Comparison of ENCODE assay signal across 8 mouse cellular contexts in the genomic region with DNA sequence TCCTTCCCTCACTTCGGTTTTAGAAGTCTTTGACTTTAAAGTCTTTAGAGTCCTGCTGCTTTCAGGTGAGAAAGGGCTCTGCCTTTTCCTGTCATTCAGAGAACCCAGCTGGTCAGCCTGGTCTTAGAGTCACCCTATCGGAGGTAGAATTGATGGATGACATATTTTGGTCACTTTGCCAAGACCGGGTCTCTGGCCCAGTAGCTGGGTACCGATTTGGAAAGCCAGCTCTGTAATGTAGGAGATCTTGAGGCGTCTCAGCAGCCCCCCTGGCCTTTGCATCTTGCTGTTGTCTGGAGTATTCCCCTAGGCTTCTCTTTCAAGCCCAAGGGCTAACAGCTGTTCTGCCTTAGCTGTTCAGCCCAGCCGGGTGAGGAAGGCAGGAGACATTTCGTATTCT. TPM values are rescaled to one million over a fixed set of nuclear protein-coding genes. Genes with fewer than 3 reads are reported as not detected.
DNase-seq lines count a peak whose midpoint lies in the region; ATAC-seq lines count a peak whose summit lies in the region.

No protein-coding gene starts in this region.

- peak overlapping the region; percentile 41 for H3K4me3 ChIP-seq in neural tube, embryonic 11.5 days (ENCODE audit: low read depth, low read length)
- H3K4me3 ChIP-seq in embryonic facial prominence, embryonic 10.5 days = peak overlapping the region; percentile 59
- peak overlapping the region; percentile 49 for H3K4me3 ChIP-seq in intestine, embryonic 15.5 days (replicated peaks)
- peak overlapping the region; percentile 46 for H3K4me3 ChIP-seq in midbrain, embryonic 13.5 days (replicated peaks)

- H3K27ac ChIP-seq in neural tube, embryonic 11.5 days (ENCODE audit: low read depth, low read length) = no peak overlapping the region
- H3K27ac ChIP-seq in embryonic facial prominence, embryonic 10.5 days (replicated peaks) = no peak overlapping the region
- H3K27ac ChIP-seq in intestine, embryonic 15.5 days = 0 out of 2 replicates have a peak overlapping the region, but pooled peaks have one; percentile 4
- H3K27ac ChIP-seq in midbrain, embryonic 13.5 days = no peak overlapping the region

- WGBS in neural tube, embryonic 11.5 days = 14% methylated on average over 7 of the region's 7 CpGs
- WGBS in embryonic facial prominence, embryonic 10.5 days = 11% methylated on average over 7 of the region's 7 CpGs
- 14% methylated on average over 7 of the region's 7 CpGs for WGBS in intestine, embryonic 15.5 days
- WGBS in midbrain, embryonic 13.5 days = 13% methylated on average over 7 of the region's 7 CpGs

- H3K4me1 ChIP-seq in neural tube, embryonic 11.5 days (ENCODE audit: control insufficient read depth, insufficient read depth, low read length) = peaks cover 4% of the 10 kb centered on the region
- peaks cover 39% of the 10 kb centered on the region for H3K4me1 ChIP-seq in embryonic facial prominence, embryonic 10.5 days
- H3K4me1 ChIP-seq in intestine, embryonic 15.5 days (replicated peaks) = peaks cover 17% of the 10 kb centered on the region
- peaks cover 25% of the 10 kb centered on the region for H3K4me1 ChIP-seq in midbrain, embryonic 13.5 days (replicated peaks)

- peak overlapping the region; percentile 84 for H3K4me2 ChIP-seq in neural tube, embryonic 11.5 days (ENCODE audit: low read depth)
- peak overlapping the region; percentile 90 for H3K4me2 ChIP-seq in intestine, embryonic 15.5 days (replicated peaks)
- H3K4me2 ChIP-seq in midbrain, embryonic 13.5 days (replicated peaks) = peak overlapping the region; percentile 90

- H3K9ac ChIP-seq in neural tube, embryonic 11.5 days (ENCODE audit: low read length) = no peak overlapping the region
- H3K9ac ChIP-seq in intestine, embryonic 15.5 days = peak overlapping the region; percentile 48
- peak overlapping the region; percentile 71 for H3K9ac ChIP-seq in midbrain, embryonic 13.5 days (replicated peaks)

- H3K9me3 ChIP-seq in neural tube, embryonic 11.5 days (ENCODE audit: control insufficient read depth, low read length) = no peaks in the 10 kb centered on the region
- no peaks in the 10 kb centered on the region for H3K9me3 ChIP-seq in embryonic facial prominence, embryonic 10.5 days
- H3K9me3 ChIP-seq in intestine, embryonic 15.5 days = no peaks in the 10 kb centered on the region
- no peaks in the 10 kb centered on the region for H3K9me3 ChIP-seq in midbrain, embryonic 13.5 days

- H3K27me3 ChIP-seq in neural tube, embryonic 11.5 days (ENCODE audit: control insufficient read depth, insufficient read depth, low read length) = no peaks in the 10 kb centered on the region
- H3K27me3 ChIP-seq in embryonic facial prominence, embryonic 10.5 days (replicated peaks; ENCODE audit: low read depth, poor library complexity, severe bottlenecking) = peaks cover 11% of the 10 kb centered on the region
- no peaks in the 10 kb centered on the region for H3K27me3 ChIP-seq in intestine, embryonic 15.5 days (replicated peaks)
- peaks cover 3% of the 10 kb centered on the region; the same call in 1 of the 2 replicates for H3K27me3 ChIP-seq in midbrain, embryonic 13.5 days

- peak; percentile 32 for DNase-seq in neural tube, embryonic 11.5 days (ENCODE audit: low spot score)
- no peak for DNase-seq in neural tube, embryonic 10.5 days (ENCODE audit: extremely low spot score, low spot score)
- peak; percentile 27 for DNase-seq in embryonic facial prominence, embryonic 10.5 days (ENCODE audit: low spot score)
- no peak for DNase-seq in right cerebral cortex, postnatal 10 days (ENCODE audit: low spot score in 2 of 2)
- no peak for DNase-seq in testis, postnatal 14 days (ENCODE audit: low spot score)

- ATAC-seq in neural tube, embryonic 11.5 days (ENCODE audit: insufficient read depth, low FRiP score, low TSS enrichment) = no peak
- ATAC-seq in intestine, embryonic 15.5 days = no peak
- ATAC-seq in midbrain, embryonic 13.5 days = peak; percentile 31; the same call in 1 of the 2 replicates
- no peak for ATAC-seq in megakaryocyte-erythroid progenitor cell, adult 5-6 weeks (replicated peaks; ENCODE audit: low FRiP score, low TSS enrichment, poor library complexity, severe bottlenecking)

- no peaks in the 10 kb centered on the region for H3K36me3 ChIP-seq in neural tube, embryonic 11.5 days (ENCODE audit: control insufficient read depth, insufficient read depth, low read length)
- no peaks in the 10 kb centered on the region for H3K36me3 ChIP-seq in embryonic facial prominence, embryonic 10.5 days (replicated peaks)
- no peaks in the 10 kb centered on the region for H3K36me3 ChIP-seq in intestine, embryonic 15.5 days
- no peaks in the 10 kb centered on the region for H3K36me3 ChIP-seq in midbrain, embryonic 13.5 days

RNA-seq across cellular contexts. Expression of gene Rab27a, which starts 0.6 kb away (rescaled TPM):
- 0.66 and 0.92 TPM in 2 replicates for polyA plus RNA-seq in neural tube, embryonic 11.5 days (2014; fragmentation: Nextera tagmentation; extraction: Ambion mirVana)
- 3.0 and 5.3 TPM in 2 replicates for polyA plus RNA-seq in embryonic facial prominence, embryonic 10.5 days (2016; fragmentation: Nextera tagmentation; extraction: Ambion mirVana)
- polyA plus RNA-seq in intestine, embryonic 15.5 days (2015; fragmentation: Nextera tagmentation; extraction: Ambion mirVana) = 7.9 and 9.0 TPM in 2 replicates
- 0.94 and 1.5 TPM in 2 replicates for polyA plus RNA-seq in midbrain, embryonic 13.5 days (2015; fragmentation: Nextera tagmentation; extraction: Ambion mirVana)
- 7.6 and 11.3 TPM in 2 replicates for total RNA-seq in megakaryocyte-erythroid progenitor cell, adult 5-6 weeks (2014; fragmentation: Nextera tagmentation)
- total RNA-seq in megakaryocyte-erythroid progenitor cell, adult 5-6 weeks (2017) = 9.8 and 17.4 TPM in 2 replicates

RNA-seq across cellular contexts. Expression of gene Pigb, which starts 5.0 kb away (rescaled TPM):
- polyA plus RNA-seq in neural tube, embryonic 11.5 days (2014; fragmentation: Nextera tagmentation; extraction: Ambion mirVana) = 16.1 and 17.7 TPM in 2 replicates
- 15.0 and 17.4 TPM in 2 replicates for polyA plus RNA-seq in embryonic facial prominence, embryonic 10.5 days (2016; fragmentation: Nextera tagmentation; extraction: Ambion mirVana)
- 14.0 and 14.9 TPM in 2 replicates for polyA plus RNA-seq in intestine, embryonic 15.5 days (2015; fragmentation: Nextera tagmentation; extraction: Ambion mirVana)
- 10.3 and 11.5 TPM in 2 replicates for polyA plus RNA-seq in midbrain, embryonic 13.5 days (2015; fragmentation: Nextera tagmentation; extraction: Ambion mirVana)
- total RNA-seq in megakaryocyte-erythroid progenitor cell, adult 5-6 weeks (2014; fragmentation: Nextera tagmentation) = 22.7 and 28.2 TPM in 2 replicates
- total RNA-seq in megakaryocyte-erythroid progenitor cell, adult 5-6 weeks (2017) = 5.2 and 8.2 TPM in 2 replicates

RNA-seq across cellular contexts. Expression of gene Khdc3, which starts 56.4 kb away (rescaled TPM):
- not detected in 2 replicates for polyA plus RNA-seq in neural tube, embryonic 11.5 days (2014; fragmentation: Nextera tagmentation; extraction: Ambion mirVana)
- 0.26 TPM in 1 of 2 replicates, not detected in the other for polyA plus RNA-seq in embryonic facial prominence, embryonic 10.5 days (2016; fragmentation: Nextera tagmentation; extraction: Ambion mirVana)
- not detected in 2 replicates for polyA plus RNA-seq in intestine, embryonic 15.5 days (2015; fragmentation: Nextera tagmentation; extraction: Ambion mirVana)
- polyA plus RNA-seq in midbrain, embryonic 13.5 days (2015; fragmentation: Nextera tagmentation; extraction: Ambion mirVana) = 0.12 TPM in 1 of 2 replicates, not detected in the other
- not detected in 2 replicates for total RNA-seq in megakaryocyte-erythroid progenitor cell, adult 5-6 weeks (2014; fragmentation: Nextera tagmentation)
- not detected in 2 replicates for total RNA-seq in megakaryocyte-erythroid progenitor cell, adult 5-6 weeks (2017)

RNA-seq across cellular contexts. Expression of gene Gm20509, which starts 57.1 kb away (rescaled TPM):
- not detected in 2 replicates for polyA plus RNA-seq in neural tube, embryonic 11.5 days (2014; fragmentation: Nextera tagmentation; extraction: Ambion mirVana)
- polyA plus RNA-seq in embryonic facial prominence, embryonic 10.5 days (2016; fragmentation: Nextera tagmentation; extraction: Ambion mirVana) = not detected in 2 replicates
- polyA plus RNA-seq in intestine, embryonic 15.5 days (2015; fragmentation: Nextera tagmentation; extraction: Ambion mirVana) = 0.14 TPM in 1 of 2 replicates, not detected in the other
- not detected in 2 replicates for polyA plus RNA-seq in midbrain, embryonic 13.5 days (2015; fragmentation: Nextera tagmentation; extraction: Ambion mirVana)
- total RNA-seq in megakaryocyte-erythroid progenitor cell, adult 5-6 weeks (2014; fragmentation: Nextera tagmentation) = not detected in 2 replicates
- total RNA-seq in megakaryocyte-erythroid progenitor cell, adult 5-6 weeks (2017) = not detected in 2 replicates

RNA-seq across cellular contexts. Expression of gene Ccpg1, which starts 60.0 kb away (rescaled TPM):
- 20.4 and 28.8 TPM in 2 replicates for polyA plus RNA-seq in neural tube, embryonic 11.5 days (2014; fragmentation: Nextera tagmentation; extraction: Ambion mirVana)
- polyA plus RNA-seq in embryonic facial prominence, embryonic 10.5 days (2016; fragmentation: Nextera tagmentation; extraction: Ambion mirVana) = 14.1 and 17.1 TPM in 2 replicates
- polyA plus RNA-seq in intestine, embryonic 15.5 days (2015; fragmentation: Nextera tagmentation; extraction: Ambion mirVana) = 25.0 and 25.4 TPM in 2 replicates
- 43.2 and 45.2 TPM in 2 replicates for polyA plus RNA-seq in midbrain, embryonic 13.5 days (2015; fragmentation: Nextera tagmentation; extraction: Ambion mirVana)
- 5.6 and 6.8 TPM in 2 replicates for total RNA-seq in megakaryocyte-erythroid progenitor cell, adult 5-6 weeks (2014; fragmentation: Nextera tagmentation)
- 19.4 and 28.5 TPM in 2 replicates for total RNA-seq in megakaryocyte-erythroid progenitor cell, adult 5-6 weeks (2017)

Comparison
In these comparisons a context has a peak if more than half of its experiments do, and no peak if none do; other contexts are left out.
1. DNase-seq: peak in neural tube, embryonic 11.5 days (single experiment) and embryonic facial prominence, embryonic 10.5 days (single experiment); none in neural tube, embryonic 10.5 days (single experiment), right cerebral cortex, postnatal 10 days (0 of 2) and testis, postnatal 14 days (single experiment).
2. Peak in every context shown above with its lines, with median percentiles within 50 percentile points of each other: H3K4me2 ChIP-seq and H3K4me3 ChIP-seq.